Mouse (Mus musculus) MEL (cell line): ENCODE results near the gene Acvr1b. TPM values are rescaled to one million over a fixed set of nuclear protein-coding genes. Genes with fewer than 3 reads are reported as not detected.

Experiments used
- DNase-seq: peaks from one replicate; pipeline ENCODE4 v3.0.0; 2011; ENCODE audit warnings: low read depth, low spot score
- H3K27ac ChIP-seq: 2 replicates; pipeline ENCODE4 v1.5.1; 2012; ENCODE audit warnings: low read depth, mild to moderate bottlenecking, control low read depth, low read length, moderate library complexity; ENCODE audit not compliant: control insufficient read depth
- H3K27me3 ChIP-seq, 2 experiments: fragments of 150-350 bp in 1 of 2; sonication (generic) in 1 of 2; 2 replicates each; pipeline ENCODE4 v1.6.1; 2012; ENCODE audit warnings: low read length in 2 of 2, mild to moderate bottlenecking in 2 of 2, improper control_type of control experiment in 1 of 2, moderate library complexity in 1 of 2; ENCODE audit not compliant: insufficient read depth in 2 of 2, control insufficient read depth in 1 of 2
- H3K36me3 ChIP-seq, 2 experiments: 2 replicates each; pipeline ENCODE4 v1.6.1; 2012 to 2014; ENCODE audit warnings: low read length in 2 of 2, improper control_type of control experiment in 1 of 2, inconsistent platforms in 1 of 2, mild to moderate bottlenecking in 1 of 2; ENCODE audit not compliant: insufficient read depth in 2 of 2, control insufficient read depth in 1 of 2
- H3K4me1 ChIP-seq, 2 experiments: fragments of 150-350 bp in 1 of 2; sonication (generic) in 1 of 2; 2 replicates each; pipeline ENCODE4 v1.6.1; 2012; ENCODE audit warnings: low read length in 2 of 2, improper control_type of control experiment in 1 of 2, mild to moderate bottlenecking in 1 of 2; ENCODE audit not compliant: insufficient read depth in 2 of 2, control insufficient read depth in 1 of 2
- H3K4me3 ChIP-seq, 2 experiments: fragments of 150-350 bp in 1 of 2; sonication (generic) in 1 of 2; 2 replicates each; pipeline ENCODE4 v1.5.1; 2012; ENCODE audit warnings: low read depth in 2 of 2, low read length in 2 of 2, mild to moderate bottlenecking in 2 of 2, moderate library complexity in 2 of 2, control low read depth in 1 of 2, improper control_type of control experiment in 1 of 2; ENCODE audit not compliant: control insufficient read depth in 1 of 2, insufficient read depth in 1 of 2
- H3K79me2 ChIP-seq: 2 replicates; pipeline ENCODE4 v1.6.1; 2012; ENCODE audit warnings: mild to moderate bottlenecking, low read length, moderate library complexity; ENCODE audit not compliant: control insufficient read depth, poor library complexity, insufficient read depth
- H3K9ac ChIP-seq: 2 replicates; pipeline ENCODE4 v1.6.1; 2012; ENCODE audit warnings: low read depth, mild to moderate bottlenecking, control low read depth, low read length, moderate library complexity; ENCODE audit not compliant: control insufficient read depth, poor library complexity, severe bottlenecking
- H3K9me3 ChIP-seq: fragments of 150-350 bp; sonication (generic); replicated peaks from 2 replicates; pipeline ENCODE4 v1.6.1; 2012; ENCODE audit warnings: mild to moderate bottlenecking, low read length, improper control_type of control experiment, moderate library complexity; ENCODE audit not compliant: insufficient read depth
- ELF1 ChIP-seq: IDR thresholded peaks from 2 replicates; pipeline ENCODE4 v1.6.1; 2014; ENCODE audit warnings: low read depth, mild to moderate bottlenecking, inconsistent platforms, low read length, improper control_type of control experiment, moderate library complexity
- GATA1 ChIP-seq: IDR thresholded peaks from 2 replicates; pipeline ENCODE4 v1.6.1; 2011; ENCODE audit warnings: low read depth, low read length, improper control_type of control experiment
- MAX ChIP-seq: IDR thresholded peaks from 2 replicates; pipeline ENCODE4 v1.6.1; 2011; ENCODE audit warnings: low read length, improper control_type of control experiment
- MXI1 ChIP-seq: IDR thresholded peaks from 2 replicates; pipeline ENCODE4 v1.6.1; 2011; ENCODE audit warnings: mild to moderate bottlenecking, low read depth, low read length, improper control_type of control experiment
- MYB ChIP-seq: IDR thresholded peaks from 2 replicates; pipeline ENCODE4 v1.6.1; 2011; ENCODE audit warnings: mild to moderate bottlenecking, low read depth, low read length, improper control_type of control experiment
- NELFE ChIP-seq: IDR thresholded peaks from 2 replicates; pipeline ENCODE4 v1.6.1; 2011; ENCODE audit warnings: low read depth, low read length, improper control_type of control experiment
- NRF1 ChIP-seq: IDR thresholded peaks from 2 replicates; pipeline ENCODE4 v1.6.1; 2014; ENCODE audit warnings: low read depth, mild to moderate bottlenecking, inconsistent platforms, low read length, improper control_type of control experiment, moderate library complexity; ENCODE audit not compliant: poor library complexity, insufficient read depth, severe bottlenecking
- POLR2A ChIP-seq, 2 experiments: IDR thresholded peaks; 2 replicates each; pipeline ENCODE4 v1.6.1; 2011 to 2012; ENCODE audit warnings: low read length in 2 of 2, mild to moderate bottlenecking in 2 of 2, control low read depth in 1 of 2, improper control_type of control experiment in 1 of 2, low read depth in 1 of 2, moderate library complexity in 1 of 2; ENCODE audit not compliant: control insufficient read depth in 1 of 2, insufficient read depth in 1 of 2, poor library complexity in 1 of 2
- USF1 ChIP-seq: IDR thresholded peaks from 2 replicates; pipeline ENCODE4 v1.6.1; 2014; ENCODE audit warnings: low read depth, mild to moderate bottlenecking, inconsistent platforms, low read length, improper control_type of control experiment, moderate library complexity
- ZMIZ1 ChIP-seq: IDR thresholded peaks from 2 replicates; pipeline ENCODE4 v1.6.1; 2012; ENCODE audit warnings: low read depth, mild to moderate bottlenecking, inconsistent platforms, low read length, improper control_type of control experiment, moderate library complexity
- polyA plus RNA-seq, 2 experiments: library from polyadenylated mRNA; stranded (reverse) in 1 of 2; unstranded in 1 of 2; fragments of >175 nt in 1 of 2; fragments of >200 nt in 1 of 2; gene quantifications; 2 replicates each; pipeline versions ENCODE4 v1.2.1 to v1.2.4; 2012; ENCODE audit warnings: low replicate concordance in 2 of 2, low read depth in 1 of 2; ENCODE audit not compliant: insufficient read length in 2 of 2, insufficient read depth in 1 of 2, missing spikeins in 1 of 2
- total RNA-seq: library from RNA; depleted of rRNA; stranded (reverse); fragments of 300-350 nt; gene quantifications from 2 replicates; pipeline ENCODE4 v1.2.3, GENCODE M21; 2012

The Acvr1b gene
- total and polyA plus RNA-seq, 3 experiments = 10.4 to 13.2 TPM; not detected in 1

- TF ChIP-seq ZMIZ1 = peak; percentile 66
- peak; percentile 65; the same call in 1 of the 2 replicates for TF ChIP-seq ELF1
- TF ChIP-seq MAX = peak; percentile 76
- TF ChIP-seq MXI1 = peak; percentile 80
Measured at GRCm38 (mm10) chr15:101246231-101247154, 72.6 kb downstream of the Acvr1b start (continued).

GRCm38 (mm10) chr15:101247155-101247498 is 73.3 kb downstream of the Acvr1b start:
- TF ChIP-seq MYB (no peak), USF1 (no peak)
- H3K36me3 ChIP-seq = peaks cover 0 to 10% of the 10 kb centered on the region in 2 experiments; a peak in 2 of 4 replicates
- H3K9ac ChIP-seq = no peak overlapping the region
- no peak overlapping the region for H3K27ac ChIP-seq
- H3K4me1 ChIP-seq = peaks cover 0 to 13% of the 10 kb centered on the region in 2 experiments; a peak in 2 of 4 replicates
- no peaks in the 10 kb centered on the region; the same call in 1 of the 2 replicates for H3K79me2 ChIP-seq
- no peaks in the 10 kb centered on the region for H3K27me3 ChIP-seq
- no peak overlapping the region for H3K4me3 ChIP-seq
- DNase-seq = no peak
- H3K9me3 ChIP-seq = no peaks in the 10 kb centered on the region

GRCm38 (mm10) chr15:101248029-101248710 is 74.3 kb downstream of the Acvr1b start:
- TF ChIP-seq USF1 (peak; percentile 48; the same call in 1 of the 2 replicates), NELFE (no peak)

GRCm38 (mm10) chr15:101250220-101250800 is 76.4 kb downstream of the Acvr1b start:
- H3K79me2 ChIP-seq = no peaks in the 10 kb centered on the region; the same call in 1 of the 2 replicates
- peaks cover 0 to 11% of the 10 kb centered on the region in 2 experiments; a peak in 2 of 4 replicates for H3K36me3 ChIP-seq
- no peaks in the 10 kb centered on the region for H3K27me3 ChIP-seq
- TF ChIP-seq POLR2A (IDR thresholded peaks at IDR 0.05; ENCODE audit: control insufficient read depth in 1 of 2, insufficient read depth in 1 of 2, low read depth in 1 of 2, low read length in 2 of 2, poor library complexity in 1 of 2) (no peak), MYB (no peak), NELFE (no peak), NRF1 (no peak), GATA1 (no peak)
- no peak for DNase-seq
- no peak overlapping the region for H3K27ac ChIP-seq
- H3K9me3 ChIP-seq = no peaks in the 10 kb centered on the region
- no peak overlapping the region for H3K9ac ChIP-seq
- no peak overlapping the region for H3K4me3 ChIP-seq
- H3K4me1 ChIP-seq = peaks cover 5 to 24% of the 10 kb centered on the region in 2 experiments

More at GRCm38 (mm10) chr15:101248029-101248710, 74.3 kb downstream of the Acvr1b start:
- Histone ChIP-seq H3K79me2 (no peaks in the 10 kb centered on the region; the same call in 1 of the 2 replicates), H3K9ac (no peak overlapping the region), H3K4me1 (peaks cover 0 to 12% of the 10 kb centered on the region in 2 experiments; a peak in 2 of 4 replicates), H3K4me3 (no peak overlapping the region), H3K27ac (no peak overlapping the region), H3K9me3 (no peaks in the 10 kb centered on the region), H3K36me3 (peaks cover 0 to 10% of the 10 kb centered on the region in 2 experiments; a peak in 2 of 4 replicates), H3K27me3 (no peaks in the 10 kb centered on the region)
- no peak for DNase-seq
